Mouse (Mus musculus): ENCODE results near the gene Cop1.

DNA sequence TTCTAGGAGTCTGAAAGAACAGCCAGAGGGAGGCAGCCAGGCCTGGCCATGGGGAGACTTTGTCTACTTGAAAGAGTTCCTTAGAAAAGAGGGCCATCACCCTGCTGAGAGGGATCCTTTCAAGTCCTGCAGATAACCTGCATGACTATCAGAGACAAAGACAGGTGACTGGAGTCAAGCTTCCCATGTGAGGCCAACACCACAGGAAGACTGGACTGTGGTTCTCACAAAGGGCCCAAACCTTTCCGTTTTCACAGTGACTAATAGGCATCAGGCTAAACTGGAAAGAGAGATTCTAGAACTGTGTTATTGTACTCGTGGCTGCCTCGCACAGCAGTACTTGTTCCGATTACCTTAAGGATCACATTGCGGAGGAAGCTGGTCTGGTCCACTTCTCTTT is 126.6 kb downstream of the Cop1 start:
- TF ChIP-seq FLI1 (IDR thresholded peaks at IDR 0.05; ENCODE audit: low read length) (no peak), GATA1 (IDR thresholded peaks at IDR 0.05; ENCODE audit: borderline replicate concordance, low read length) (no peak)
